Mouse (Mus musculus): Measurements from ENCODE around the gene Cpt1a.

The Cpt1a gene

DNA sequence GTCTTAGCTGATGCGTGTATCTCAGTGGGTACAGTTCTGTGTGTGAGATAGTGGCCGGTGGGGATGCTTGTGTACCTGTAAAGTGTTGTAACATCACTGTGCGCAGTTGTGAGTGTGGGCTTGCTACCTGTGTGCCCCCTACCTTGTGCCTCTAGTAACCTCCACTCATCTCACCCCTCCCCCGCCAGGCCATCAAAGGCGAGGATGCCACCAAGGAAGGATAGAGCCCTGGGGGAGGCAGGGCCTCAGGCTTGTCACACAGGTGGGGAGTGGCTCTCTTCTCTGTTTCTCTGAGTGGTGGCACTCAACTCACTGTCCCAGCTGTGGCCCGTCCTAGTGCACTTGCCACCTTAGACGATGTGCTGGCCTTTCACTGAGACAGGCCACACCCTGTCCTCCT is 108.9 kb downstream of the Cpt1a start:
- no peak for DNase-seq

DNA sequence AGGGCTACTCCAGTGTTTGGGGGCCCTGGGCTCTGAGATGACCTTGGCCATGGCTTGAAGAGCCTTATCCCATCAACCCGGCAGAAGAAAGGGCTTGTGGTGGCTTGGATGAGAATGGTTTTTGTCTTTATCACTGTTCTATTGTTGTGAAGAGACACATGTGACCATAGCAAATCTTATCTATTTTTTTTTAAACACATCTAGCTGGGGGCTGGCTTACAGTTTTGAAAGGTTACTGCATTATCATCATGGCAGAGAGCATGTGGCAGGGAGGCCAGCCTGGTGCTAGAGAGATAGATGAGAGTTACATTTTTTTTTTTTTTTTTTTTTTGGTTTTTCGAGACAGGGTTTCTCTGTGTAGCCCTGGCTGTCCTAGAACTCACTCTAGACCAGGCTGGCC is 109.8 kb downstream of the Cpt1a start:
- no peak for DNase-seq

DNA sequence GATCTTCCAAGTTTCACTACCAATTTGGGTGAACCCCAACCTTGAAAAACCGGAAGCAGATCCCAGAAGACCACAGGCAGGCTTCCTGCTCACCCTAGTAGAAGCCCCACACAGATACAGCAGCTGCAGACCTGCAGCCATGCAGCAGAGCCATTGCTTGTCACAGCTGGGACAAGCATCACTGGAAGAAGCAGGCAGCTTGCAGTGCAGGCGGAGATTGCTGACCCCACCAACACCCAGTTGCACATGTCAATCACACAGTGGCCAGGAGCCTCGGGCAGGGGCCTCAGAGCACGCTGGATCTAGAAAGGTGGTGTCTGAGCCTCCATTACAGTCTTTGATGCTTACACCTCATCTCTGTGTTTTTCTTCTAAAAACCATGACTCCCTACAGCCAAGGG is 112.0 kb downstream of the Cpt1a start:
- DNase-seq, result no peak

DNA sequence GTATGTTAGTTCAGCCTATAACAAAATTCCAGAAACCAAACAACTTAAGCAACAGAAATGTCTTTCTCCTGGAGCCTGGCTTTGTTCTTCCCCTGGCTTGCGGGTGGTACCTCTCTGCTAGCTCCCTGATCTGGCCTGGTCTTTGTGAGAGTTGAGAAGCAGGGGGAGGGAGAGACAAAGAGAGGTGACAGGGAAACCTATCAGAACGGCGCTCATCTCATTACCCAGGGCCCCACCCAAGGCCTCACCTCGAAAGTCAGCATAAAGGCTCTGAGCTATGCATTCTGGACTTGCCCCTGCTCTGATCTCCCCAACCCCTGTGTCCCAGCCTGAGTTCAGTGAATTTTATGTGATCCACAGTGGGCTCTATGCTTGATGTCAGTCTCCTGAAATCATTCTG is 112.5 kb downstream of the Cpt1a start:
- DNase-seq, result no peak

Data from kidney, adult 8-10 months (tissue).